Mouse (Mus musculus): Measurements from ENCODE around the gene Rer1. TPM values are rescaled to one million over a fixed set of nuclear protein-coding genes. Genes with fewer than 3 reads are reported as not detected.

Rer1 gene
- polyA plus RNA-seq, 1 experiment: 37.7 TPM

DNA sequence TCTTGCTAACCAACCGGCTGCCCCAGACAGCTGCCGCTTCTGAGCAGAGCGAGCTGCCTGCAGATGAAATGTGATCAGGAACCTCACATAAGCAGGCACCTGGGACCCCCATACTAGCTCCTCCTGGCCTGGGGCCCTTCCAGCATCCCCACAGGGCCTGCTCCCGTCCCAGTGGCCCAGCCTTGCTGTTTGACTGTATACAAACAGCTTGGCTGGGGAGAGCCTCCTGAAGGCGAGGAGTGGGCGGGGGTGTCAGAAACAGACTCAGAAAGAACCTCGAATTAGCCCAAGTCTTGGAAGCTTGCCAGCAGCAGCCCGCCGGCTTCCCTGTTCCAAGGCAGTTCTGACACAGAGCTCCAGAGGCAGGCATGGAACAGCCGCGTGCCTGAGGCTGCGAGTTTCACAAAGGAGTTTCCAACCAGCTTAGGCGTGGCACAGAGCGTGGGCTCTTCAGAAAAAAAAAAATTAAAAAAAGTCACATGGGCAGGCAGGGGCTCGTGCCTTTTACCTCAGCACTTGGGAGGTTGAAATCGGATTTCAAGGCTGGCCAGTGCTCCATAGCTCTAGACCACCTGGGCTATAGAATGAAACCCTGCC, 36.4 kb upstream of the Rer1 start:
- TF ChIP-seq POLR2A (IDR thresholded peaks at IDR 0.05; ENCODE audit: low read depth, low read length): no peak
- no peak for DNase-seq (ENCODE audit: low read depth in 1 of 2, low spot score in 2 of 2)
- Histone ChIP-seq H3K36me3 (ENCODE audit: control insufficient read depth, insufficient read depth, low read length) (no peaks in the 10 kb centered on the region), H3K27ac (ENCODE audit: insufficient read depth, low read length) (no peak overlapping the region), H3K4me3 (ENCODE audit: extremely low read depth, insufficient read depth, insufficient read length) (no peak overlapping the region), H3K4me1 (ENCODE audit: control insufficient read depth, insufficient read depth, insufficient read length) (peaks cover 13% of the 10 kb centered on the region; the same call in 1 of the 2 replicates), H3K27me3 (ENCODE audit: control insufficient read depth, insufficient read depth, low read length) (no peaks in the 10 kb centered on the region)
- 74% methylated on average over 16 of the region's 16 CpGs for WGBS

- no peaks in the 10 kb centered on the region for H3K36me3 ChIP-seq (ENCODE audit: control insufficient read depth, insufficient read depth, low read length)
- no peak overlapping the region for H3K27ac ChIP-seq (ENCODE audit: insufficient read depth, low read length)
- H3K27me3 ChIP-seq (ENCODE audit: control insufficient read depth, insufficient read depth, low read length): no peaks in the 10 kb centered on the region
- no peak for TF ChIP-seq POLR2A (IDR thresholded peaks at IDR 0.05; ENCODE audit: low read depth, low read length)
- no peak for TF ChIP-seq CTCF (IDR thresholded peaks at IDR 0.05; ENCODE audit: extremely low read depth, insufficient read depth, insufficient read length, insufficient replicate concordance)
- no peak for DNase-seq (ENCODE audit: low read depth in 1 of 2, low spot score in 2 of 2)
- 75% methylated on average over 6 of the region's 6 CpGs for WGBS
- peaks cover 12% of the 10 kb centered on the region; the same call in 1 of the 2 replicates for H3K4me1 ChIP-seq (ENCODE audit: control insufficient read depth, insufficient read depth, insufficient read length)
- H3K4me3 ChIP-seq (ENCODE audit: extremely low read depth, insufficient read depth, insufficient read length): no peak overlapping the region
Measured at GRCm38 (mm10) chr4:155121915-155122443, 35.8 kb upstream of the Rer1 start.

- H3K4me1 ChIP-seq (ENCODE audit: control insufficient read depth, insufficient read depth, insufficient read length): peaks cover 6% of the 10 kb centered on the region; the same call in 1 of the 2 replicates
- DNase-seq (ENCODE audit: low read depth in 1 of 2, low spot score in 2 of 2): no peak
- no peak overlapping the region for H3K27ac ChIP-seq (ENCODE audit: insufficient read depth, low read length)
- H3K27me3 ChIP-seq (ENCODE audit: control insufficient read depth, insufficient read depth, low read length): no peaks in the 10 kb centered on the region
- H3K36me3 ChIP-seq (ENCODE audit: control insufficient read depth, insufficient read depth, low read length): no peaks in the 10 kb centered on the region
- WGBS: 95% methylated on average over 6 of the region's 6 CpGs
- TF ChIP-seq CTCF (IDR thresholded peaks at IDR 0.05; ENCODE audit: extremely low read depth, insufficient read depth, insufficient read length, insufficient replicate concordance): no peak
- no peak for TF ChIP-seq POLR2A (IDR thresholded peaks at IDR 0.05; ENCODE audit: low read depth, low read length)
- no peak overlapping the region for H3K4me3 ChIP-seq (ENCODE audit: extremely low read depth, insufficient read depth, insufficient read length)
Measured at GRCm38 (mm10) chr4:155121222-155121621, 35.0 kb upstream of the Rer1 start.

DNA sequence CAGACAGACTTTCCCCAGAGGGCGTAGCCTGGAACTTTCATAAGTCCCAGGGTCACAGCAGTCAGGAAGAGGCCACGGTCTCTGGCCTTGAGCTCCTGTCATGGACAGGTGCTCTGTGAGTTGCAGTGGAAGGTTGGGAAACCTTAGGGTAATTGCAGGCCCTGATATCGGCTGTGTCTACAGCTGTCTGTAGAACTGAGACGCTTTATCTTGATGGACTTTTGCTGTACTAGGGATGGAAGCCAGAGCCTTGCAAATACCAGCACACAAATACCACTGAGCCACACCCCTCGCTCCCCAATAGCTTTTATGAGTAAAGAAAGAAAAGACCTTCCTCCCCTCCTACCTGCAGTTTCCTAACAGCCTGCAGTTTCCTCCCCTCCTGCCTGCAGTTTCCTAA, 34.4 kb upstream of the Rer1 start:
- TF ChIP-seq CTCF (IDR thresholded peaks at IDR 0.05; ENCODE audit: extremely low read depth, insufficient read depth, insufficient read length, insufficient replicate concordance) (no peak), POLR2A (IDR thresholded peaks at IDR 0.05; ENCODE audit: low read depth, low read length) (no peak)
- no peak overlapping the region for H3K27ac ChIP-seq (ENCODE audit: insufficient read depth, low read length)
- no peaks in the 10 kb centered on the region for H3K36me3 ChIP-seq (ENCODE audit: control insufficient read depth, insufficient read depth, low read length)
- 77% methylated on average over 5 of the region's 5 CpGs for WGBS
- no peak for DNase-seq (ENCODE audit: low read depth in 1 of 2, low spot score in 2 of 2)
- peaks cover 6% of the 10 kb centered on the region; the same call in 1 of the 2 replicates for H3K4me1 ChIP-seq (ENCODE audit: control insufficient read depth, insufficient read depth, insufficient read length)
- no peak overlapping the region for H3K4me3 ChIP-seq (ENCODE audit: extremely low read depth, insufficient read depth, insufficient read length)
- H3K27me3 ChIP-seq (ENCODE audit: control insufficient read depth, insufficient read depth, low read length): no peaks in the 10 kb centered on the region

DNA sequence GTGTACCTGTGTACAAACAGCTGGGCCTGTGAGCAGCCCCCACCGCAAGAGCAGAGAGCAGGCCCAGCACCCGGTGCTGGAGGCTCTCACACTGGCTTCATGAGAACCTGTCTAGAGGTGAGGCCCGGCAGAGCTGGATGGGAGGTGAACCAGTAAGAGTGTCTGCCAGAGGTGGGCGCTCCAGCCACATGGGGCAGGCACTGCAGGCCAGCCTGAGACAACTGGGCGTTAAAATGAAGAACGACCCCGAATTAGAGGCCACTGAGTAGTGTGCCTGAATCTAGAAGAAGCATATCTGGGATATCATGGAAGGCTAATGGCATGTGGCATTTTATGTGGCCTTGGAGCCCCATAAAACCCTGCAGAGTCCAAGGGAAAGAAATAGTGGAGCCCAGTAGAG, 33.9 kb upstream of the Rer1 start:
- no peaks in the 10 kb centered on the region for H3K27me3 ChIP-seq (ENCODE audit: control insufficient read depth, insufficient read depth, low read length)
- no peak overlapping the region for H3K4me3 ChIP-seq (ENCODE audit: extremely low read depth, insufficient read depth, insufficient read length)
- no peak for TF ChIP-seq POLR2A (IDR thresholded peaks at IDR 0.05; ENCODE audit: low read depth, low read length)
- no peak for TF ChIP-seq CTCF (IDR thresholded peaks at IDR 0.05; ENCODE audit: extremely low read depth, insufficient read depth, insufficient read length, insufficient replicate concordance)
- no peak for DNase-seq (ENCODE audit: low read depth in 1 of 2, low spot score in 2 of 2)
- H3K4me1 ChIP-seq (ENCODE audit: control insufficient read depth, insufficient read depth, insufficient read length): peaks cover 6% of the 10 kb centered on the region; the same call in 1 of the 2 replicates
- WGBS: 87% methylated on average over 7 of the region's 7 CpGs
- H3K36me3 ChIP-seq (ENCODE audit: control insufficient read depth, insufficient read depth, low read length): no peaks in the 10 kb centered on the region
- no peak overlapping the region for H3K27ac ChIP-seq (ENCODE audit: insufficient read depth, low read length)

DNA sequence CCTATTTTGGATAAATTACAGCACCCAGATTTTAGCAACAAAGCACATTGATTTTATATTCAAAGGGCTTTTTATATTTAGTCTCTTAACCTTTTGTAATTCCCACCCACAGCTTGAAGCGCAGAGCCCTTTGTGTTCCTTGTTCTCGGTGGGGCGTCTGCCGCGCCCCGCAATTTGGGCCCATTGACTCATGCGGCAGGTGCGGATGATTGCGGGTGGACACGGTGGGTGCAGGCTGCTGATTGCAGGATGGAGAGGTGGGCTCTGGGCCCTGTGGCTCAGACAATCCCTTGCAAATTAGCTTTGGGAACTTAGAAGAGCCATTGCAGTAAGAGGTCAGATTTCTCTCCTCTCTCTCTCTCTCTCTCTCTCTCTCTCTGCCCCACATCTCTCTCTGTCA, 32.1 kb upstream of the Rer1 start:
- no peak for DNase-seq (ENCODE audit: low read depth in 1 of 2, low spot score in 2 of 2)
- Histone ChIP-seq H3K27ac (ENCODE audit: insufficient read depth, low read length) (no peak overlapping the region), H3K36me3 (ENCODE audit: control insufficient read depth, insufficient read depth, low read length) (no peaks in the 10 kb centered on the region), H3K4me3 (ENCODE audit: extremely low read depth, insufficient read depth, insufficient read length) (no peak overlapping the region), H3K4me1 (ENCODE audit: control insufficient read depth, insufficient read depth, insufficient read length) (peaks cover 6% of the 10 kb centered on the region; the same call in 1 of the 2 replicates), H3K27me3 (ENCODE audit: control insufficient read depth, insufficient read depth, low read length) (no peaks in the 10 kb centered on the region)
- 96% methylated on average over 10 of the region's 10 CpGs for WGBS
- TF ChIP-seq CTCF (IDR thresholded peaks at IDR 0.05; ENCODE audit: extremely low read depth, insufficient read depth, insufficient read length, insufficient replicate concordance): no peak
- TF ChIP-seq POLR2A (IDR thresholded peaks at IDR 0.05; ENCODE audit: low read depth, low read length): no peak

DNA sequence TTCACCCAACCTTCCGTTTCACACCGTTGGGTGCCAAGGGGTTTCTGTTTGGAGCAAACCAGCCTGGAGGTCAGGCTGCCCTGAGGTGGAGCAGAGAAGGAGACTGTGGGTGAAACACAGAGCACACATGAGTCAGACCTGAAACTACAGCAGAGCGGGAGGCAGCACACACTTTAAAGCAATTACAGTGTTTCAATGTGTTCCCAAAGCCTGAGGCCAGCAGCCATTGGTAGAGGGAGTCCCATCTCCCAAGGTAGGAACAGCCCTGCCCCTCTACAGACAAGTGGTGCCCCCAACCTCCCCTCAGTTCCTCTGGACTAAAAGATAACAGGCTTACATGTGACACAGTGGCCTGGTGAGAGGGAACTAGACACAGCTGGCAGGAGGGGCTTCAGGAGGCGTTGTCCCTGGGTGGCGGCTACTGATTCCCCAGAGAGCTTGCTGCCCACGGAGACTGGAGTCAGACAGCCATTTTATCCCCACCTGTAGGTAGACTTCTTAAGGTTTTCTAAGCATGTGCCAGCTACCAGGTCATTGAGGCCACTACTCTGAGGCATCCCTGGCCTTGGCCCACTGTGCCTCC, 31.3 kb upstream of the Rer1 start:
- no peak for TF ChIP-seq CTCF (IDR thresholded peaks at IDR 0.05; ENCODE audit: extremely low read depth, insufficient read depth, insufficient read length, insufficient replicate concordance)
- TF ChIP-seq POLR2A (IDR thresholded peaks at IDR 0.05; ENCODE audit: low read depth, low read length): no peak
- 44% methylated on average over 6 of the region's 6 CpGs for WGBS
- Histone ChIP-seq H3K36me3 (ENCODE audit: control insufficient read depth, insufficient read depth, low read length) (no peaks in the 10 kb centered on the region), H3K27ac (ENCODE audit: insufficient read depth, low read length) (no peak overlapping the region), H3K4me3 (ENCODE audit: extremely low read depth, insufficient read depth, insufficient read length) (no peak overlapping the region), H3K4me1 (ENCODE audit: control insufficient read depth, insufficient read depth, insufficient read length) (peaks cover 6% of the 10 kb centered on the region; the same call in 1 of the 2 replicates), H3K27me3 (ENCODE audit: control insufficient read depth, insufficient read depth, low read length) (no peaks in the 10 kb centered on the region)
- no peak for DNase-seq (ENCODE audit: low read depth in 1 of 2, low spot score in 2 of 2)
